Mouse (Mus musculus) c-Kit-negative CD71-positive TER-119-positive erythroid progenitor cells, embryonic 14.5 days (primary cell): Measurements from ENCODE around the gene Kcnd3.

ENCODE experiments used
- DNase-seq: peaks from one replicate; pipeline ENCODE4 v3.0.0-alpha.2; 2013; ENCODE audit warnings: low read depth, low spot score

Gene Kcnd3

GRCm38 (mm10) chr3:105457657-105458056 is 5.5 kb downstream of the Kcnd3 start:
- DNase-seq: no peak

- DNase-seq: no peak
Measured at GRCm38 (mm10) chr3:105466538-105466937, 14.4 kb downstream of the Kcnd3 start.

DNA sequence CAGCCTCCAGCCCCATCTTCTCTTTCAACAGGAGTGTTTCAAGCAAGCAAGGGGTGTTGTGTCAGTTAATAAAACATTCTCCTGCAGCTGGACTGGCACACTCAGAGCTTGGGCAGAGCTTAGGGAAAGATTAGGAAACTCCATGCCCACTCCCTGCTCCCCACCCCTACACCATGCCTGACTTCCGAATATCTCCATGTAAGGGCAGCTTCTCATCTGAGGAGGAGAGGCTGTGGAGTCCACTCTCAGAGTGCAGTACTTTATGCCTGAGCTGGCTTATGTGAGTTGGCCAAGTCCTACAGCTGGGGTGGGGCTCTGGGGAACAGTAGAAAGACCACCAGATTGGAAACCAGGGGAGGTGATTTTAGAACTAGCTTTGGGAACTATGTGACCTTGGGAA is 20.4 kb downstream of the Kcnd3 start:
- no peak for DNase-seq

GRCm38 (mm10) chr3:105476408-105476807 is 24.3 kb downstream of the Kcnd3 start:
- no peak for DNase-seq

DNA sequence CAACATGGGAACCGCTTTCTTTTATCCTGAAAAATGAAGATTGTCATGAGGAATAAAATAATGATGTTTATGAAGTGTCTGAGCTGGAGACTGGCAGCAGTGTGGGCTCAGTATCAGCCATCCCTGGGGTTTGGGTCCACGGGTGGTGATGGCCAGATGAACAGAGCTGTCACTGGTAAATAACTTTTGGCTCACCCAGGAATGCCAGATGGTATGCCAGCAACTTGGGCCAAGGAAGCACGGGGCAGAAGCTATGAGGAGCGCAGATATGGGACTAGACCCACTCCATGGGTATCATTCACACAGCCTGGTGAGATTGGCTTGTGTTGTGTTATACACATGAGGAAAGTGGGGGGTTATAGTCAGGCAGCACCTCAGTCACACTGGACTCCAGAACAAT is 26.7 kb downstream of the Kcnd3 start:
- no peak for DNase-seq

DNA sequence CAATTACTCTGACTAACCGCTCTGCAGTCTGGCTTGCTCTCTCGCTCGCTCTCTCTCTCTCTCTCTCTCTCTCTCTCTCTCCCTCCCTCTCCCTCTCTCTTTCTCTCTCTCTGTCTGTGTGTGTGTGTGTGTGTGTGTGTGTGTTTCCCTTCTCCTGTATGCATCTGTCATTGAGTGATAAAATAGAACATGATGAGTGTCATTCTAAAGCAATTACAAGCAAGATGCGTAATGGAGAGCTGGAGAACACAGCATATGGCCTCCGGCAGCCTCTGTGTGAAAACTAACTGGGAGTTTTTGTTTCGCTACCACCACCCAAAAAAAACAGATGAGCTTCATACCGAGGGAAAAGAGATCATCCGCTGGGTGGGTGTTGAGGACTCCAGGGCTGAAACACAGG is 29.3 kb downstream of the Kcnd3 start:
- DNase-seq: no peak

DNA sequence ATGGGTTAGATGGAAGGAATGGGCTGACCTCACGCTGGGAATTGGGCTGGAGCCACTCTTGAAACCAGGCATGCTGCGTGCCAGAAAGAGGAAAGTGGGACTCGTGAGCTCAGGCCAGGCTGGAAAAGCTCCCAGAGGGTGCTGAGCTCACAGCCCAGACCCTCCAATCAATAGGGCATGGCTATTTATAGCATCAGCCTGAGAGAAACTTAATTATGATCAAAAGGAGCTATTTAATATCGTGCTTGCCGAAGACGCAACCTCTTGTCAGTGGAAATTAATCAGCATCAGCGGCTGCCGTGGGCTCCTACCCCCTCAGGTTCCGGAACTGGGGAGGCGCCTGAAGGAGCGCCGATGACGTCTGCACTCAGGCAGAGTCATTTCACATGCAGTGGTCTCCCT is 31.5 kb downstream of the Kcnd3 start:
- no peak for DNase-seq

DNA sequence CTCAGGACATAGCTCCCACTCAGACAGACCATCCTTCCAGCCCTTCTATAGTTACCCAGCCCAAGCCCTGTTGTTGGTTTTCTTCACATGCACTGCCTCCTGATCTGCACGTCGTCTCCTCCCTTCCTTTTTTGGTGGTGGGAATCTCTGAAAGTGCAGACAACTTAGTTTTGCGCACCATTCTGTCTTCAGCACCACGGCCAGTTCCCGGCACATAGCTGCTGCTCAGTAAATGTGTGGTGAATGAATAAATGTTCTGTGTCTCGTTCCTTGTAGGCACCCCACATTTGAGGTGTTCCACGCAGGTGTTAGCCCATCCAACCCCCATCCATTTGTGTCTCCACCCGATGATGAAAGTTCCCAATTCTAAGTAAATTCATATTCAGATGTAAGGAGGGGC is 35.0 kb downstream of the Kcnd3 start:
- DNase-seq: no peak

DNA sequence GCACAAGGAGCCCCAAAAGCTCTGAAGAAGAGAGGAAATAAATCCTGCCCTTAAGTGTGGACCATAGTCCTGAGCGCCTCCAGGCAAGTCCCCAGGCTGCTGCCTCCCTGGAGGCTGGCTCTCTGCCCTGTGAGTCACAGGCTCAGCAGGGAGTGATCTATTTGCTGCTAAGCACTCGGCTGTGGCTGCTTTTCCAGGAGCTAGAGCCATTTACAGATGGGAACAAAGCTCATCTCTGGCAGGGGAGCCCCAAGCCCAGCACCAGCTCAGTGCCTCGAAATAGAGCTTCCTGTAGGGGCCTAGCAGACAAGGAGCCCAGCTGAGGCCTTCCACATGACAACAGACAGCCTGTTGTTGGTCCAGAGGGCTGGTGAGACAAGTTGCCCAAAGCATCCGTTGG is 37.5 kb downstream of the Kcnd3 start:
- no peak for DNase-seq

DNA sequence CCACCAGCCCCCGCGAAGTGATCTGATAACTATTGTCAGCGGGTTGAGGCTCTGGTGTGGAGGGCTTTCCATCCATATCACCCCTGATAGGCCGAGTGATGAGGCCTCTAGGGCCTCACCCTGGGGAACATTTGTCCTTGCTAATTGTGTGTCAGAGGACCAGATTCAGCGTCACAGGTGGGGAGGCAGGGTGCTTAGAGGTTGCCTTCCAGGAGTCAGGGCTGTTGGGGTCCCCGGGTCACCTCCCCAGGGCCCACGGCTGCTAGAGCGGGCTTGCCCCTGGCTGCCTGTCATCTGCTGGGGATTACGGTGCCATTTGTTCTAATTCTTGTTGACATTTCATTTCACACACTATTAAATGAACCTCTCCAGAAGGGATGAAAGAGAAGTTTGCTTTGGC is 42.8 kb downstream of the Kcnd3 start:
- no peak for DNase-seq

DNA sequence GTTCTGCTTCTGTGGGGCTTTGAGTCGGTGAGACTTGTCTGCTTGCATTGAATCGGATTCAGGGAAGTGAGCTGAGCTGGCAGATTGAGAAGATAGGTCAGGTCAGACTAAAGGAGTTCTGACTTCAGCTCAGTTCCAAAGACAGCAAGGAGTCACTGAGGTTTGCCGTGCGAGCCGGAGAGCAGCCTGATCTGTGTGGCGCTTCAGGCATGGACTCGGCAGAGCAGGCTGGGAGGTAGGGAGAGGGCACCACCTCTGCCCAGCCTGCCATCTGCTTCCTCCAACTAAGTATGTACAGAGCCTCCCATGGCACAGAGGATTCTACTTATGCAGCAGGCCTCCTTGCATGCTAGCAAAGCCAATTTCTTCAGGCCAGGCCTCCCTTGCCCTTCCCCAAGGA is 44.1 kb downstream of the Kcnd3 start:
- no peak for DNase-seq

DNA sequence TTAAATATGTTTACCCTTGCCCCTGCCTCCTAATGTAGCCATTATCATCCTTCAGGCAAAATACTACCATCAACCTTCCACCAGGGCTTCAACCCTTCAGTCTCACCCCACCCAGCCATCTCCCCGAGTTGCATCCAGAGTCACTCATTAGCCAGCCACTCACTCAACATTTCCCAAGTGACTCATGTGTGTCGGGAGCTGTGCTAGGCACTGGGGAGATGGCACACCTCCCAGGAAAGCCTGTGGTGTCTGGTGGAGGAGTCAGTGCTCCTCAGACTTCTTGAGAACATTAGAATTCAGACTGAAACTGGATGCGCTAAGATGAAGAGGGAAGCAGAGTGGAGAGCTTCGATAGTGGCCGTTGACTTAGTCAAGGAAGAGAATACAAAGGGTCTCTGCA is 44.8 kb downstream of the Kcnd3 start:
- DNase-seq: no peak

DNA sequence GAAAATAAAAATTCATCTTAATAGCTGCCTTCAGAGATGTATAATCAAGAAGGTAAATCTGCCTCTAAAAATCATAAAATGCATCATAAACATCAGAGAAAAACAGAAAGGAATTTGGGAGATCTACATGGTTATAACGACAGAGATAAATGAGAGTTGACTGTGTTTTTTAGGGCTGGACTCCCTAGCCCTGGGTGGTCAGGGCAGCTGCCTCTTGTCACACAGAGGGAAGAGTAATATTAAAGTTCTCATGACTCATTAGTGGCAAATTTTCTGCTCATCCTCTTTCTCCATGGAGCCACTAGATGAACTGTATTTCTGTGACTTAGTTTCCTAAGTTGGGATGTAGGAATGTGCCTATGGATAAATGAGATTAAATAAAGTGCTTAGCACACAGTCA is 48.9 kb downstream of the Kcnd3 start:
- DNase-seq: no peak

- no peak for DNase-seq
Measured at GRCm38 (mm10) chr3:105504272-105504671, 52.1 kb downstream of the Kcnd3 start.

DNA sequence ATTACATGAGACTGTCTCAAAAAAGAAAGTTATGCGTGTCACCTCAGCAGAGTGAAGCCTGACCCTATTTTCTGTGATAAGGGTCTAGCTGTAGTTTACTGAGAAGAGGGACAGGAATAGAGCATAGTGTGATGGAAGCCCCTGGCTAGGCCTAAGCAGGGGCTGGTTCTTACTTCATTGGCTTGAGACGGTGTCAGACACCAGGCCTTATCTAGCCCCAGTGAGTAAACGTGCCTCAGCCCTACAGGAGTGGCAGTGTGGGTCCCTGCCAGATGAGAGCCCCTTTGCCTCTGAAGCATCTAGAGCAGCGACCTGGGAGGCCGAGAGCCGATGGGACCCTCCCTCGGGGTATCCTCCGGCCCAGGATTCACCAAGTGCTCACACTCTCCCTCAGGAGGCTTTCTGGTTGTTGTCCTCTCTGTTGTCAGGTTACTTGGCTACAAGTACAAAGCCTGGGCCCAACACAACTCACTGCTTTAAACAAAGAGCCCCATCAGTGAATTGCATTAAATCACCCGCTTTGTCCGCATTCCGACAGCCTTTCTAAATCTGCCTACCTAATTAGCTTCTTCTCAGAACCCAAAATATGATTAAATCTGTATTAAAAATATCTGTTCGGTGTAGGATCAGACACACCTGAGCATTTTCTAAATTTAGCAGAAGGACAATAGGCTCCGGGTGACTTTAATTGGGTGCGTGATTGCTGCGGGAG is 53.2 kb downstream of the Kcnd3 start:
- DNase-seq: no peak

- DNase-seq: no peak
Measured at GRCm38 (mm10) chr3:105505873-105506170, 53.7 kb downstream of the Kcnd3 start.

DNA sequence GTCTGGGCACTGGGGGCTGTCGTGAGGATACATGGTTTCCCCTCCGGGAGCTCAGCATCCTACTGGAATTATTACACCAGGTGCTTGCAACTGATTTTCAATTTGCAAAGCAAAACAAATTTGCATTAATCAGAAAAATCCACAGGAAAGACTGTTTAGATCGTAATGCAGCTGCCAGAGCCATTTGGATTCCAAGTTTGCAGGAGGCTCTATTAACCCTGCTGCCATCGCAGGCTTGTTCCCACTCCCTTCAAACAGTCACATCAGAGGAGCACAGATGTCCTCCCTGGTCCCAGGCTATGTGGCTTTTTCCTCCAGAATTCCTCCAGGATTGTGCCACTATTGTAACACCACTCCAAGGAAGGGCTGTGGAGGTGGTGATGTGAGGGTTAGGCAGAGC is 54.5 kb downstream of the Kcnd3 start:
- DNase-seq: no peak

DNA sequence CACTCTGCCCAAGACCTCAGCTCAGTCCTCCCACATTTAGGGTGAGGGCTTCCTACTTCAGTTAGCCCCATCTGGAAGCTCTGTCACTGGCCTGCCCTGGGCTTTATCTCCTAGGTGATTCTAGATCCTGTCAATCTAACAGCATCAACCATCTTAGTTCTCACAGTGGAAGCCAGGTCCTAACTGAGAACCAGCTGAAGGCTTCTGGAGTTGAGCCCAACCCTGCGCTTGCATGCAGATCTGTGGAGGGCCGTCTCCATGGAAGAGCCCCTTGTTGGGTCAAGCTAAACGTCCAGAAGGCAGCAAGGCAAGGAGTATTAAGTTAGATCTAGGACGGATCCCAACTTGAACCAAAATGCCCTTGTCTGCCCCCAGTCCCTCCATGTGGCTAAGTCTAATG is 57.2 kb downstream of the Kcnd3 start:
- DNase-seq: no peak

DNA sequence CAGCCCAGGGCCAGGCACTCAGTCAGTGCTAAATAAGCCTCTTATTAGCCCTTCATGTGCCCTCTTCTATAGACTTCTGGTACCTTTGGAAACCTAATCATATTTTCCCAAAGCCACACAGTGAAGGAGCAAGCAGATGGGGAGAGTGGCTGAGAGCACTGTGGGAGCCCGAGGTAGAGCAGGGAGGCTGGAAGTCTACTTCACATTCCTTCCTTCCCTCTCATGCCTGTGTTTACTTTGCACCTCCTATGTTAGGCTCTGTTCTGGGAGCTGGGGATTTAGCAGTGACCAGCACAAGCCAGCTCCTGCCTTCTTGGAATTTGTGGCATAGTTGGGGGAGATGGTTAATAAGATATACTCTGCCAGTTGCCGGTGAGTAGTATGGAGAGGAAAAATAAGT is 59.7 kb downstream of the Kcnd3 start:
- no peak for DNase-seq

- DNase-seq: no peak
Measured at GRCm38 (mm10) chr3:105514215-105514614, 62.1 kb downstream of the Kcnd3 start.

- no peak for DNase-seq
Measured at GRCm38 (mm10) chr3:105515035-105515434, 62.9 kb downstream of the Kcnd3 start.

- no peak for DNase-seq
Measured at GRCm38 (mm10) chr3:105515640-105516039, 63.5 kb downstream of the Kcnd3 start.

- DNase-seq: no peak
Measured at GRCm38 (mm10) chr3:105520446-105520845, 68.3 kb downstream of the Kcnd3 start.

GRCm38 (mm10) chr3:105521178-105521631 is 69.1 kb downstream of the Kcnd3 start:
- no peak for DNase-seq
